ENCODE assay signal across 19 mouse cellular contexts in genomic region chr17:11392622-11393294, GRCm38 (mm10).
DNase-seq lines count a peak whose midpoint lies in the region; ATAC-seq and TF ChIP-seq lines count a peak whose summit lies in the region.
"Had no signal": no experiment of that assay in that cellular context is flagged by ENCODE, and none has a peak within 500 bp of the region (broad histone marks: within the 10 kb centered on the region; RNA-seq: fewer than 3 reads in every experiment).

No protein-coding gene starts in this region.

- WGBS in midbrain, embryonic 14.5 days: 43% methylated on average over 11 of the region's 11 CpGs
- WGBS in midbrain, embryonic 15.5 days: 51% methylated on average over 11 of the region's 11 CpGs
- 64% methylated on average over 11 of the region's 11 CpGs for WGBS in heart, adult 2 months

- H3K27ac ChIP-seq in midbrain, embryonic 14.5 days (replicated peaks; ENCODE audit: low read depth, low read length): no peak overlapping the region
- H3K27ac ChIP-seq in midbrain, embryonic 15.5 days: no peak overlapping the region
- H3K27ac ChIP-seq in heart, adult 2 months: no peak overlapping the region
- H3K27ac ChIP-seq: heart, embryonic 10.5 days; hindbrain, embryonic 12.5 days; intestine, embryonic 15.5 days; layer of hippocampus, adult 2 months; limb, embryonic 10.5 days; liver, embryonic 13.5 days; midbrain, embryonic 13.5 days had no signal

- H3K4me1 ChIP-seq in midbrain, embryonic 14.5 days (ENCODE audit: control insufficient read depth, insufficient read depth, low read length): no peaks in the 10 kb centered on the region
- H3K4me1 ChIP-seq in midbrain, embryonic 15.5 days: peaks cover 4% of the 10 kb centered on the region; the same call in 1 of the 2 replicates
- no peaks in the 10 kb centered on the region for H3K4me1 ChIP-seq in heart, adult 2 months (ENCODE audit: control insufficient read depth, insufficient read depth, low read length)
- H3K4me1 ChIP-seq: heart, embryonic 10.5 days; hindbrain, embryonic 12.5 days; intestine, embryonic 15.5 days; limb, embryonic 10.5 days; liver, embryonic 13.5 days had no signal

- no peak overlapping the region for H3K4me3 ChIP-seq in midbrain, embryonic 14.5 days (replicated peaks; ENCODE audit: low read depth, low read length)
- no peak overlapping the region for H3K4me3 ChIP-seq in midbrain, embryonic 15.5 days
- no peak overlapping the region for H3K4me3 ChIP-seq in heart, adult 2 months
- H3K4me3 ChIP-seq: erythroblast, embryonic 14.5 days; heart, embryonic 10.5 days; hindbrain, embryonic 12.5 days; intestine, embryonic 15.5 days; layer of hippocampus, adult 2 months; limb, embryonic 10.5 days; liver, embryonic 13.5 days; midbrain, embryonic 13.5 days had no signal

- TF ChIP-seq CTCF in heart, adult 2 months (IDR thresholded peaks at IDR 0.05): no peak

- no peak overlapping the region for H3K9ac ChIP-seq in midbrain, embryonic 14.5 days (replicated peaks; ENCODE audit: low read length)
- H3K9ac ChIP-seq in midbrain, embryonic 15.5 days: no peak overlapping the region
- no peak overlapping the region for H3K9ac ChIP-seq in heart, adult 2 months (ENCODE audit: low read depth, low read length)
- H3K9ac ChIP-seq: hindbrain, embryonic 12.5 days; intestine, embryonic 15.5 days; liver, embryonic 13.5 days; midbrain, embryonic 13.5 days had no signal

- H3K4me2 ChIP-seq in midbrain, embryonic 14.5 days (ENCODE audit: low read length): no peak overlapping the region
- no peak overlapping the region for H3K4me2 ChIP-seq in midbrain, embryonic 15.5 days
- H3K4me2 ChIP-seq: hindbrain, embryonic 12.5 days; intestine, embryonic 15.5 days; liver, embryonic 13.5 days; midbrain, embryonic 13.5 days had no signal

- ATAC-seq in midbrain, embryonic 14.5 days (ENCODE audit: low FRiP score, low TSS enrichment): no peak
- ATAC-seq in midbrain, embryonic 15.5 days (replicated peaks): no peak
- ATAC-seq: forebrain, embryonic 14.5 days; intestine, embryonic 15.5 days; midbrain, embryonic 13.5 days had no signal

- no peaks in the 10 kb centered on the region for H3K27me3 ChIP-seq in midbrain, embryonic 14.5 days (ENCODE audit: control insufficient read depth, insufficient read depth, low read length)
- H3K27me3 ChIP-seq in midbrain, embryonic 15.5 days (replicated peaks): no peaks in the 10 kb centered on the region
- no peaks in the 10 kb centered on the region for H3K27me3 ChIP-seq in heart, adult 2 months (ENCODE audit: control insufficient read depth, insufficient read depth, low read length)
- H3K27me3 ChIP-seq: hindbrain, embryonic 12.5 days; intestine, embryonic 15.5 days; liver, embryonic 13.5 days; midbrain, embryonic 13.5 days had no signal

- H3K79me2 ChIP-seq in heart, adult 2 months (replicated peaks; ENCODE audit: control insufficient read depth, insufficient read depth, low read length): no peaks in the 10 kb centered on the region

- peak; percentile 9 for DNase-seq in kidney, adult 18-20 months
- no peak for DNase-seq in kidney, adult 11 months
- DNase-seq in midbrain, embryonic 14.5 days: peak; percentile 7
- peak; percentile 42 for DNase-seq in adrenal gland, postnatal 14 days
- no peak for DNase-seq in frontal cortex, postnatal 36 days (ENCODE audit: low spot score in 2 of 2)
- no peak for DNase-seq in heart, adult 2 months
- DNase-seq: cerebellum, postnatal 10 days; gastrocnemius, postnatal 36 days; heart, postnatal 10 days; liver, embryonic 13.5 days had no signal

- H3K9me3 ChIP-seq in midbrain, embryonic 14.5 days (ENCODE audit: control insufficient read depth, low read length): no peaks in the 10 kb centered on the region
- H3K9me3 ChIP-seq in midbrain, embryonic 15.5 days: no peaks in the 10 kb centered on the region
- H3K9me3 ChIP-seq: heart, embryonic 10.5 days; hindbrain, embryonic 12.5 days; intestine, embryonic 15.5 days; limb, embryonic 10.5 days; liver, embryonic 13.5 days; midbrain, embryonic 13.5 days had no signal

- TF ChIP-seq EP300 in heart, adult 2 months (IDR thresholded peaks at IDR 0.05; ENCODE audit: insufficient read depth, low read depth, low read length): no peak

- intact Hi-C loops in heart, adult 2 months (cut with DNase I): no loop called here

- H3K36me3 ChIP-seq in midbrain, embryonic 14.5 days (ENCODE audit: control insufficient read depth, insufficient read depth, low read length): no peaks in the 10 kb centered on the region
- no peaks in the 10 kb centered on the region for H3K36me3 ChIP-seq in midbrain, embryonic 15.5 days (replicated peaks)
- H3K36me3 ChIP-seq in heart, adult 2 months (ENCODE audit: control insufficient read depth, insufficient read depth, low read length): no peaks in the 10 kb centered on the region
- H3K36me3 ChIP-seq: heart, embryonic 10.5 days; hindbrain, embryonic 12.5 days; intestine, embryonic 15.5 days; limb, embryonic 10.5 days; liver, embryonic 13.5 days; midbrain, embryonic 13.5 days had no signal

- TF ChIP-seq POLR2A in heart, adult 2 months (IDR thresholded peaks at IDR 0.05; ENCODE audit: insufficient read depth, low read depth, low read length): no peak

Comparison
In these comparisons a context has a peak if more than half of its experiments do, and no peak if none do; other contexts are left out.
1. DNase-seq: peak in kidney, adult 18-20 months (single experiment), midbrain, embryonic 14.5 days (single experiment) and adrenal gland, postnatal 14 days (single experiment); none in kidney, adult 11 months (single experiment), frontal cortex, postnatal 36 days (0 of 2) and heart, adult 2 months (0 of 2).